Mouse (Mus musculus): ENCODE results near the gene Frmd8. TPM values are rescaled to one million over a fixed set of nuclear protein-coding genes. Genes with fewer than 3 reads are reported as not detected.

Frmd8 gene
- total RNA-seq, 2 experiments from 2014 or later = 10.7 to 14.8 TPM

- no peak for DNase-seq (ENCODE audit: low spot score in 2 of 2)
Measured at GRCm38 (mm10) chr19:5810840-5811563, 64.1 kb downstream of the Frmd8 start.

GRCm38 (mm10) chr19:5810103-5810839, 64.8 kb downstream of the Frmd8 start:
- no peak for DNase-seq (ENCODE audit: low spot score in 2 of 2)

- DNase-seq (ENCODE audit: low spot score in 2 of 2) = no peak
Measured at GRCm38 (mm10) chr19:5809712-5810089, 65.4 kb downstream of the Frmd8 start.

GRCm38 (mm10) chr19:5808955-5809711, 65.9 kb downstream of the Frmd8 start:
- DNase-seq (ENCODE audit: low spot score in 2 of 2) = no peak

GRCm38 (mm10) chr19:5807740-5808139, 67.3 kb downstream of the Frmd8 start:
- DNase-seq (ENCODE audit: low spot score in 2 of 2) = no peak

GRCm38 (mm10) chr19:5806809-5807205, 68.3 kb downstream of the Frmd8 start:
- DNase-seq (ENCODE audit: low spot score in 2 of 2) = no peak

- DNase-seq (ENCODE audit: low spot score in 2 of 2) = no peak
Measured at GRCm38 (mm10) chr19:5806051-5806808, 68.8 kb downstream of the Frmd8 start.

GRCm38 (mm10) chr19:5804371-5804899, 70.6 kb downstream of the Frmd8 start:
- DNase-seq (ENCODE audit: low spot score in 2 of 2) = no peak

GRCm38 (mm10) chr19:5803881-5804279, 71.2 kb downstream of the Frmd8 start:
- DNase-seq (ENCODE audit: low spot score in 2 of 2) = no peak

GRCm38 (mm10) chr19:5803041-5803880, 71.8 kb downstream of the Frmd8 start:
- DNase-seq (ENCODE audit: low spot score in 2 of 2) = peak; percentile 100

GRCm38 (mm10) chr19:5802787-5803040, 72.4 kb downstream of the Frmd8 start:
- no peak for DNase-seq (ENCODE audit: low spot score in 2 of 2)

GRCm38 (mm10) chr19:5802011-5802786, 72.9 kb downstream of the Frmd8 start:
- DNase-seq (ENCODE audit: low spot score in 2 of 2) = peak; percentile 99

- DNase-seq (ENCODE audit: low spot score in 2 of 2) = no peak
Measured at GRCm38 (mm10) chr19:5801432-5801964, 73.6 kb downstream of the Frmd8 start.

GRCm38 (mm10) chr19:5800632-5801431, 74.2 kb downstream of the Frmd8 start:
- DNase-seq (ENCODE audit: low spot score in 2 of 2) = no peak

GRCm38 (mm10) chr19:5800350-5800631, 74.8 kb downstream of the Frmd8 start:
- no peak for DNase-seq (ENCODE audit: low spot score in 2 of 2)

Data from layer of hippocampus, postnatal 10 days (tissue).